Mouse (Mus musculus) left cerebral cortex, postnatal 14 days (tissue): Measurements from ENCODE around the gene Ildr2. TPM values are rescaled to one million over a fixed set of nuclear protein-coding genes. Genes with fewer than 3 reads are reported as not detected.
A peak's percentile ranks its signal among the peaks of the same experiment; 100 is the strongest.

Source experiments
- DNase-seq, 2 experiments: peaks; one replicate each; pipeline ENCODE4 v3.0.0; 2021 to 2022; ENCODE audit warnings: low spot score in 2 of 2, mixed read lengths in 1 of 2
- intact Hi-C: fragments of 180-260 bp; cut with DNase I; formaldehyde crosslinking; loops from one replicate; pipeline ENCODE4 v1.15.1; 2025
- total RNA-seq, 2 experiments: library from RNA; stranded (reverse); gene quantifications; 2 replicates each; pipeline ENCODE4 v1.2.3; 2021

The Ildr2 gene
- total RNA-seq, 2 experiments from 2014 or later, result 146 to 166 TPM

- intact Hi-C loops, result no loop called here
- no peak for DNase-seq
Measured at GRCm38 (mm10) chr1:166315706-166316105, 61.8 kb downstream of the Ildr2 start.

GRCm38 (mm10) chr1:166319132-166319698, 65.3 kb downstream of the Ildr2 start:
- peak; percentile 74 to 75 for DNase-seq
- intact Hi-C loops, result loop anchor here (1.0 kb wide), 1 partner anchor 159 kb away; no protein-coding TSS in a partner anchor

- DNase-seq, result peak in 1 of 2 experiments; percentile 53
- intact Hi-C loops, result no loop called here
Measured at GRCm38 (mm10) chr1:166326421-166326820, 72.5 kb downstream of the Ildr2 start.

- peak; percentile 30 to 55 for DNase-seq
- intact Hi-C loops, result no loop called here
Measured at GRCm38 (mm10) chr1:166330752-166331151, 76.8 kb downstream of the Ildr2 start.

GRCm38 (mm10) chr1:166339110-166339509, 85.2 kb downstream of the Ildr2 start:
- intact Hi-C loops, result no loop called here
- DNase-seq, result no peak

- intact Hi-C loops, result no loop called here
- no peak for DNase-seq
Measured at GRCm38 (mm10) chr1:166342060-166342459, 88.1 kb downstream of the Ildr2 start.

GRCm38 (mm10) chr1:166342539-166342938, 88.6 kb downstream of the Ildr2 start:
- intact Hi-C loops, result no loop called here
- no peak for DNase-seq

GRCm38 (mm10) chr1:166343586-166343985, 89.6 kb downstream of the Ildr2 start:
- intact Hi-C loops, result no loop called here
- no peak for DNase-seq

GRCm38 (mm10) chr1:166344300-166345077, 90.5 kb downstream of the Ildr2 start:
- peak; percentile 31 to 38 for DNase-seq
- intact Hi-C loops, result no loop called here

- DNase-seq, result no peak
- intact Hi-C loops, result no loop called here
Measured at GRCm38 (mm10) chr1:166345602-166346001, 91.7 kb downstream of the Ildr2 start.

GRCm38 (mm10) chr1:166346906-166347305, 93.0 kb downstream of the Ildr2 start:
- intact Hi-C loops, result no loop called here
- no peak for DNase-seq

- intact Hi-C loops, result no loop called here
Measured at GRCm38 (mm10) chr1:166349341-166349740, 95.4 kb downstream of the Ildr2 start.

GRCm38 (mm10) chr1:166349751-166350150, 95.8 kb downstream of the Ildr2 start:
- no peak for DNase-seq
- intact Hi-C loops, result no loop called here

More at GRCm38 (mm10) chr1:166349341-166349740, 95.4 kb downstream of the Ildr2 start:
- no peak for DNase-seq

GRCm38 (mm10) chr1:166360157-166360855, 106.4 kb downstream of the Ildr2 start:
- intact Hi-C loops, result loop anchor here (5.0 to 10.0 kb wide), 4 partner anchors 38 to 586 kb away; no protein-coding TSS in a partner anchor
- peak; percentile 89 to 93 for DNase-seq

GRCm38 (mm10) chr1:166360896-166361295, 107.0 kb downstream of the Ildr2 start:
- intact Hi-C loops, result loop anchor here (5.0 to 10.0 kb wide), 4 partner anchors 39 to 586 kb away; no protein-coding TSS in a partner anchor
- no peak for DNase-seq

- intact Hi-C loops, result loop anchor here (5.0 to 10.0 kb wide), 4 partner anchors 40 to 587 kb away; no protein-coding TSS in a partner anchor
- DNase-seq, result no peak
Measured at GRCm38 (mm10) chr1:166361842-166362241, 107.9 kb downstream of the Ildr2 start.

- intact Hi-C loops, result loop anchor here (5.0 to 10.0 kb wide), 4 partner anchors 40 to 588 kb away; no protein-coding TSS in a partner anchor
- DNase-seq, result no peak
Measured at GRCm38 (mm10) chr1:166362659-166363058, 108.7 kb downstream of the Ildr2 start.

- intact Hi-C loops, result loop anchor here (5.0 to 10.0 kb wide), 4 partner anchors 41 to 588 kb away; no protein-coding TSS in a partner anchor
Measured at GRCm38 (mm10) chr1:166363122-166363521, 109.2 kb downstream of the Ildr2 start.

More at GRCm38 (mm10) chr1:166363122-166363521, 109.2 kb downstream of the Ildr2 start:
- no peak for DNase-seq
